Mouse (Mus musculus): Measurements from ENCODE around the gene Cry2. TPM values are rescaled to one million over a fixed set of nuclear protein-coding genes. Genes with fewer than 3 reads are reported as not detected.

Cry2 gene
- polyA plus RNA-seq, 1 experiment from 2014 or later, result 51.4 TPM

- Histone ChIP-seq H3K27me3 (replicated peaks; ENCODE audit: control insufficient read depth, insufficient read depth, low read length) (no peaks in the 10 kb centered on the region), H3K4me2 (ENCODE audit: low read length) (no peak overlapping the region), H3K36me3 (ENCODE audit: control insufficient read depth, insufficient read depth, low read length) (peaks cover 44% of the 10 kb centered on the region), H3K9me3 (ENCODE audit: control insufficient read depth, low read length) (no peaks in the 10 kb centered on the region), H3K4me1 (ENCODE audit: control insufficient read depth, insufficient read depth, low read depth, low read length) (peaks cover 10% of the 10 kb centered on the region), H3K27ac (ENCODE audit: low read depth, low read length) (no peak overlapping the region), H3K9ac (ENCODE audit: low read depth, low read length) (no peak overlapping the region; the same call in 1 of the 2 replicates), H3K4me3 (ENCODE audit: low read length) (no peak overlapping the region)
- no peak for ATAC-seq
- 68% methylated on average over 6 of the region's 6 CpGs for WGBS
These were observed 53.3 kb downstream of the Cry2 start for GRCm38 (mm10) chr2:92380495-92381050.

- WGBS, result 81% methylated on average over 17 of the region's 17 CpGs
- Histone ChIP-seq H3K9me3 (ENCODE audit: control insufficient read depth, low read length) (no peaks in the 10 kb centered on the region), H3K27me3 (replicated peaks; ENCODE audit: control insufficient read depth, insufficient read depth, low read length) (no peaks in the 10 kb centered on the region), H3K4me1 (ENCODE audit: control insufficient read depth, insufficient read depth, low read depth, low read length) (peaks cover 11% of the 10 kb centered on the region), H3K36me3 (ENCODE audit: control insufficient read depth, insufficient read depth, low read length) (peaks cover 38% of the 10 kb centered on the region), H3K9ac (ENCODE audit: low read depth, low read length) (no peak overlapping the region), H3K4me2 (ENCODE audit: low read length) (no peak overlapping the region), H3K27ac (ENCODE audit: low read depth, low read length) (no peak overlapping the region), H3K4me3 (ENCODE audit: low read length) (no peak overlapping the region)
- no peak for ATAC-seq
These were observed 53.9 kb downstream of the Cry2 start for GRCm38 (mm10) chr2:92379783-92380494.

- Histone ChIP-seq H3K4me1 (ENCODE audit: control insufficient read depth, insufficient read depth, low read depth, low read length) (peaks cover 23% of the 10 kb centered on the region), H3K36me3 (ENCODE audit: control insufficient read depth, insufficient read depth, low read length) (peaks cover 24% of the 10 kb centered on the region), H3K27ac (ENCODE audit: low read depth, low read length) (no peak overlapping the region), H3K4me3 (ENCODE audit: low read length) (no peak overlapping the region), H3K9ac (ENCODE audit: low read depth, low read length) (no peak overlapping the region), H3K9me3 (ENCODE audit: control insufficient read depth, low read length) (no peaks in the 10 kb centered on the region), H3K4me2 (ENCODE audit: low read length) (no peak overlapping the region), H3K27me3 (replicated peaks; ENCODE audit: control insufficient read depth, insufficient read depth, low read length) (no peaks in the 10 kb centered on the region)
- no peak for ATAC-seq
- whole genome bisulfite sequencing, result 86% methylated on average over 7 of the region's 7 CpGs
These were observed 56.5 kb downstream of the Cry2 start for GRCm38 (mm10) chr2:92377320-92377719.

- H3K4me2 ChIP-seq (ENCODE audit: low read length), result peak overlapping the region; percentile 69
- H3K27me3 ChIP-seq (replicated peaks; ENCODE audit: control insufficient read depth, insufficient read depth, low read length), result no peaks in the 10 kb centered on the region
- peaks cover 29% of the 10 kb centered on the region for H3K4me1 ChIP-seq (ENCODE audit: control insufficient read depth, insufficient read depth, low read depth, low read length)
These were observed 57.5 kb downstream of the Cry2 start for GRCm38 (mm10) chr2:92376300-92376699.

GRCm38 (mm10) chr2:92375788-92376187 is 58.1 kb downstream of the Cry2 start:
- Histone ChIP-seq H3K27me3 (replicated peaks; ENCODE audit: control insufficient read depth, insufficient read depth, low read length) (0 out of 2 replicates have a peak, but pooled peaks cover 2% of the 10 kb centered on the region), H3K36me3 (ENCODE audit: control insufficient read depth, insufficient read depth, low read length) (peaks cover 13% of the 10 kb centered on the region), H3K9ac (ENCODE audit: low read depth, low read length) (peak overlapping the region; percentile 74), H3K4me1 (ENCODE audit: control insufficient read depth, insufficient read depth, low read depth, low read length) (peaks cover 33% of the 10 kb centered on the region), H3K9me3 (ENCODE audit: control insufficient read depth, low read length) (no peaks in the 10 kb centered on the region), H3K4me3 (ENCODE audit: low read length) (peak overlapping the region; percentile 77), H3K27ac (ENCODE audit: low read depth, low read length) (peak overlapping the region; percentile 80), H3K4me2 (ENCODE audit: low read length) (peak overlapping the region; percentile 69)
- 17% methylated on average over 10 of the region's 10 CpGs for WGBS
- no peak for ATAC-seq

More at GRCm38 (mm10) chr2:92376300-92376699, 57.5 kb downstream of the Cry2 start:
- 88% methylated on average over 6 of the region's 6 CpGs for WGBS
- H3K27ac ChIP-seq (ENCODE audit: low read depth, low read length), result no peak overlapping the region
- peak overlapping the region; percentile 74; the same call in 1 of the 2 replicates for H3K9ac ChIP-seq (ENCODE audit: low read depth, low read length)
- no peaks in the 10 kb centered on the region for H3K9me3 ChIP-seq (ENCODE audit: control insufficient read depth, low read length)
- H3K4me3 ChIP-seq (ENCODE audit: low read length), result peak overlapping the region; percentile 77
- H3K36me3 ChIP-seq (ENCODE audit: control insufficient read depth, insufficient read depth, low read length), result peaks cover 13% of the 10 kb centered on the region
- no peak for ATAC-seq

GRCm38 (mm10) chr2:92375099-92375623 is 58.7 kb downstream of the Cry2 start:
- peak overlapping the region; percentile 74 for H3K9ac ChIP-seq (ENCODE audit: low read depth, low read length)
- peak overlapping the region; percentile 80 for H3K27ac ChIP-seq (ENCODE audit: low read depth, low read length)
- H3K9me3 ChIP-seq (ENCODE audit: control insufficient read depth, low read length), result no peaks in the 10 kb centered on the region
- peak; percentile 96 for ATAC-seq
- peaks cover 4% of the 10 kb centered on the region; the same call in 1 of the 2 replicates for H3K27me3 ChIP-seq (replicated peaks; ENCODE audit: control insufficient read depth, insufficient read depth, low read length)
- under 1% methylated on average over 28 of the region's 29 CpGs for WGBS
- peak overlapping the region; percentile 69 for H3K4me2 ChIP-seq (ENCODE audit: low read length)
- peaks cover 11% of the 10 kb centered on the region for H3K36me3 ChIP-seq (ENCODE audit: control insufficient read depth, insufficient read depth, low read length)
- H3K4me3 ChIP-seq (ENCODE audit: low read length), result peak overlapping the region; percentile 77
- peaks cover 38% of the 10 kb centered on the region for H3K4me1 ChIP-seq (ENCODE audit: control insufficient read depth, insufficient read depth, low read depth, low read length)

- H3K9ac ChIP-seq (ENCODE audit: low read depth, low read length), result peak within 1 kb of the TSS; percentile 74
- no peaks in the 10 kb centered on the region for H3K9me3 ChIP-seq (ENCODE audit: control insufficient read depth, low read length)
- peak within 1 kb of the TSS; percentile 80 for H3K27ac ChIP-seq (ENCODE audit: low read depth, low read length)
- peaks cover 11% of the 10 kb centered on the region for H3K36me3 ChIP-seq (ENCODE audit: control insufficient read depth, insufficient read depth, low read length)
- H3K27me3 ChIP-seq (replicated peaks; ENCODE audit: control insufficient read depth, insufficient read depth, low read length), result peaks cover 10% of the 10 kb centered on the region
- peaks cover 38% of the 10 kb centered on the region for H3K4me1 ChIP-seq (ENCODE audit: control insufficient read depth, insufficient read depth, low read depth, low read length)
- H3K4me3 ChIP-seq (ENCODE audit: low read length), result peak within 1 kb of the TSS; percentile 77
- 4% methylated on average over 16 of the region's 16 CpGs for WGBS
- peak; percentile 17; the same call in 1 of the 2 replicates for ATAC-seq
- H3K4me2 ChIP-seq (ENCODE audit: low read length), result peak within 1 kb of the TSS; percentile 69
These were observed 59.3 kb downstream of the Cry2 start, which contains the start of the genes Pex16 and Large2 for GRCm38 (mm10) chr2:92374514-92374913. Gene Pex16 (plus strand): TSS chr2:92374676. Gene Large2 (minus strand): TSS chr2:92374869.

GRCm38 (mm10) chr2:92373437-92373813 is 60.4 kb downstream of the Cry2 start:
- 78% methylated on average over 11 of the region's 11 CpGs for WGBS
- peaks cover 38% of the 10 kb centered on the region for H3K4me1 ChIP-seq (ENCODE audit: control insufficient read depth, insufficient read depth, low read depth, low read length)

GRCm38 (mm10) chr2:92372767-92373436 is 60.9 kb downstream of the Cry2 start:
- peaks cover 38% of the 10 kb centered on the region for H3K4me1 ChIP-seq (ENCODE audit: control insufficient read depth, insufficient read depth, low read depth, low read length)

More at GRCm38 (mm10) chr2:92373437-92373813, 60.4 kb downstream of the Cry2 start:
- no peaks in the 10 kb centered on the region for H3K9me3 ChIP-seq (ENCODE audit: control insufficient read depth, low read length)
- ATAC-seq, result no peak
- H3K4me3 ChIP-seq (ENCODE audit: low read length), result no peak overlapping the region
- H3K4me2 ChIP-seq (ENCODE audit: low read length), result no peak overlapping the region
- H3K27me3 ChIP-seq (replicated peaks; ENCODE audit: control insufficient read depth, insufficient read depth, low read length), result peaks cover 10% of the 10 kb centered on the region
- H3K36me3 ChIP-seq (ENCODE audit: control insufficient read depth, insufficient read depth, low read length), result peaks cover 2% of the 10 kb centered on the region
- H3K9ac ChIP-seq (ENCODE audit: low read depth, low read length), result no peak overlapping the region
- no peak overlapping the region for H3K27ac ChIP-seq (ENCODE audit: low read depth, low read length)

More at GRCm38 (mm10) chr2:92372767-92373436, 60.9 kb downstream of the Cry2 start:
- Histone ChIP-seq H3K27me3 (replicated peaks; ENCODE audit: control insufficient read depth, insufficient read depth, low read length) (peaks cover 10% of the 10 kb centered on the region), H3K36me3 (ENCODE audit: control insufficient read depth, insufficient read depth, low read length) (no peaks in the 10 kb centered on the region), H3K9ac (ENCODE audit: low read depth, low read length) (no peak overlapping the region), H3K4me2 (ENCODE audit: low read length) (no peak overlapping the region), H3K27ac (ENCODE audit: low read depth, low read length) (no peak overlapping the region), H3K9me3 (ENCODE audit: control insufficient read depth, low read length) (no peaks in the 10 kb centered on the region), H3K4me3 (ENCODE audit: low read length) (no peak overlapping the region)
- 47% methylated on average over 9 of the region's 9 CpGs for WGBS
- no peak for ATAC-seq
